Mouse (Mus musculus) brain, embryonic 14.5 days (tissue): Measurements from ENCODE around the gene Atp2b4.

Experiments
- CTCF ChIP-seq: fragments of 200-500 bp; IDR thresholded peaks from 2 replicates; pipeline ENCODE4 v1.5.1; 2012; ENCODE audit warnings: inconsistent platforms, mild to moderate bottlenecking, moderate library complexity, borderline replicate concordance; ENCODE audit not compliant: insufficient read depth, insufficient read length; ENCODE audit errors: extremely low read depth
- POLR2A ChIP-seq: fragments of 200-500 bp; IDR thresholded peaks from 2 replicates; pipeline ENCODE4 v1.6.1; 2012; ENCODE audit warnings: mild to moderate bottlenecking, inconsistent platforms, borderline replicate concordance; ENCODE audit not compliant: poor library complexity, insufficient read depth, insufficient read length, severe bottlenecking; ENCODE audit errors: extremely low read depth

GRCm38 (mm10) chr1:133688301-133688700 is 112.5 kb downstream of the Atp2b4 start:
- no peak for TF ChIP-seq CTCF
- TF ChIP-seq POLR2A, result no peak
